Mouse (Mus musculus): ENCODE measurements at regions not wholly inside any gene's neighbourhood (a gene's known extent, or its start where the extent isn't known, plus 50 kb on each side); places are given as distances from the start of the nearest gene placed in this dataset.

DNA sequence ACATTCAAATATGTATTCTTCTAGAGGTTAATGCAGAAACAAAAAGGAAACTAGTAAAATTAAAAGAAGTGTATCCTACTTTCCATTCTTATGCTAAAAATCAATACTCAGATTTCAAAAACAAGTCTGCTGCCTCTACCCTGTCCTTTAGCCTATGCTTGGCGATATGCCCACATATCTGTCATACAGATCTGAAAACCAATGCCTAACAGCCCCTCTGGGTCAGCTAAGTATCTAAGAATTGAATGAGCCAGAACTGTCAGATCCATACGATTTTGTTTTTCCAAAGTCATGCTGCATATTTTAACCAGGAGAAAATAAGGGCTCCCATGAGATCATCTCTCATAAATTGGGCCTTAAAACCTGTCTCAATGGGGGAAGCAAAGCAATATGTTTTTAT, 395.7 kb upstream of the Gm10306 start:
- DNase-seq (ENCODE audit: low spot score), result no peak
- intact Hi-C loops (cut with DNase I), result no loop called here

DNA sequence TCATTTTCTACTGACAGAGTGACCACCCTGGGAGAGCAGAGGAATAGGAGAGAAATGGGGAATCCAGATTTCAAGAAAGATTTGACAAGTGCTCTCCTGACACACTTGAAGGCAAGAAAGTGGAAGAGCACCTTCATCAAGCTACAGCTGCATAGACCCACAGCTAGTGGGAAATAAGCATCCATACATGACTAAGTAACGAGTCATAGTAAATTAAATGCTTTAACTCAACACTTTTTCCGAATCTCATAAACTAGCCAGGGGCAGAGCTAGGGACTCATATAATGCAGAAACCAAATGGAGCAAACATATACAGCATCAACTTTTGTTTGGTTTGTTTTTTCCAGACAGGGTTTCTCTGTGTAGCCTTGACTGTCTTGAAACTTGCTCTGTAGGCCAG, 383.2 kb upstream of the Gm10306 start:
- DNase-seq (ENCODE audit: low spot score), result no peak
- intact Hi-C loops (cut with DNase I), result no loop called here

DNA sequence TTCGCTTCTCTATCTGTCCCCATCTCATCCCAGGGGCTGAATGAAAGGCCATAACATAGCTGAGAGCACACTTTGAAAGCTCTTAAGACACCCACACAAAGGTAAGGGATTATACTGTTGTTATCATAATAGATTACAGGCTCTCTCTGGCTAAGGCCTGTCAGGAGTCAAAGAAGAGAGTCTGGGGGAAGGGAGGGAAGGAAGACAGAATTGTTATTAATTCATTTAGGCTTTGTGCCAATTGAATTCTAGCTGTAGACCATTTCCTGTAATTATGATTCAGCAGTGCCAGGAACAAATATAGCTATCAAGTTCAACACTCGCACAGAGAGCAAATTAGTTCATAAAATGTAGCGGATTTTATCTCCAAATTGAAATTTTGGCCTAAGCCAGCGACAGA, 369.3 kb upstream of the Gm10306 start:
- intact Hi-C loops (cut with DNase I), result no loop called here
- no peak for DNase-seq (ENCODE audit: low spot score)

DNA sequence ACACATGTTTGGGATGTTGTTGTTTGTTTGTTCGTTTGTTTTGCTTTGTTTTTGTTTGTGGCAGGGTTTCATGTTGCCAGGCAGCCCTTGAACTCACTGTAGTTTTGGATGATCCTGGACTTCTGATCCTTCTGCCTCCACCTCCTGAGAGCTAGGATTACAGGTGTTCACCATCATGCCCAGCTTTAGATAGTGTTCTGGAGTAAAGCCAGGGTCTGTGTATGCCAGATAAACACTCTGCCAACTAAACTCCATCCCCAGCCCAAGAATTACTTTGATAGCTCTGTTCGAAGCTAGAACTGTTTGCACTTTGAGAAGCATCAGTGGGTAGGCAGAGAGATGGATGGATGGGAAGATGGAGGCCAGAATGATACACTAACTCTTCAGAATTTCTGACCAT, 368.0 kb upstream of the Gm10306 start:
- intact Hi-C loops (cut with DNase I), result no loop called here
- no peak for DNase-seq (ENCODE audit: low spot score)

DNA sequence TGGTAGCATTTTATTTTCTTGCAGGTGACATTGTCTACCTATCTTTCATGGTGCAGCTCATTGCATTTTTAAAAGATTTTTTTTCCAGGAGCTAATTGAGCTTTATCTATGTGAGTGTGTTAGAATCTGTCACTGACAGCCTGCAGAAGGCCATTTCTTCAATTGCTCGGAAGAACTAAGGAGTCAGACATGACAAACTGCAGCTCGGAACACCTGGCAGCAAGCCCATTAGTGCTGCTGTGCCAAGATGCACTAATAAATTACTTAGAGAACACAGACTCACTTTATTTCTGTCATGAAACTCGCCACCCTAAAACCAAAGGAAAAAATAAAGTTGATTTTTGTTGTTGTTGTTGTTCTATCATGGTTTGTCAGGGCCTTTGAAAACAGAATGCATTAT, 367.5 kb upstream of the Gm10306 start:
- intact Hi-C loops (cut with DNase I), result no loop called here
- no peak for DNase-seq (ENCODE audit: low spot score)

DNA sequence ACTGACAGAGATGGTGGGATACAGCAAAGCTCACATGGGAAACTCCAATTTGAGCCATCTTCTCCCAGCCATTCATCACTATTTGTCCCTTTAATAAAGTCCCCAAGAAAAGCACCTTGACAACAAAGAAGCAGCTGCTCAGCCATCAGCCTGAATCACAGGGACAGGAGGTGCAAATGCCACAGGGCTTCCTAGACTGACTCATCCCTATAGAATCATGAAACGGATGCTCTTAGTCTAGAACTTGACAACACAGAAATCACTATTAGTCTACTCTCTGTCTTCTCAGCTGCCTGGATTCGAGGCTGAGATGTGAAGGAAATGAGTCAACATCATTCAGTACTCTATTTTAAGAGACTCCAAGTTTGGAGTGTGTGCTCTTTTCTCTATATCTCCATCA, 365.4 kb upstream of the Gm10306 start:
- no peak for DNase-seq (ENCODE audit: low spot score)
- intact Hi-C loops (cut with DNase I), result no loop called here

DNA sequence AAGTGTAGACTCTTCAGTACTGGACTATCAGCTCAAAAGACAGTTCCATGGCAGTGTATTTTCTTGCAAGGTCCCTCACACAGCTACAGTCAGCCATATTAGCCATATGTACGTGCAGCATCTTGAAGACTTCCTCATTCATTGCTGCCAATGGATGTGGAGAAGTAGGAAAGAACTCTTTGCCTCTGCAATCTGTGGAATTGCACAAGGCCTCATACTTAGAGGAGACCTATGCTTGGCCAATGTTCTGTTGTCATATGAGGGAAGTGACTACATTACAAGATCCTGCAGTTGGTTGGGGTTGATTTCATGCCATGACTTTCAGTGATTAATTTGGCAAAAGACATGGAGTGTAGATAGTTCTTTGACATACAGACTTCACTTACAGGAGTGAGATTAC, 340.1 kb upstream of the Gm10306 start:
- DNase-seq (ENCODE audit: low spot score), result no peak
- intact Hi-C loops (cut with DNase I), result no loop called here

DNA sequence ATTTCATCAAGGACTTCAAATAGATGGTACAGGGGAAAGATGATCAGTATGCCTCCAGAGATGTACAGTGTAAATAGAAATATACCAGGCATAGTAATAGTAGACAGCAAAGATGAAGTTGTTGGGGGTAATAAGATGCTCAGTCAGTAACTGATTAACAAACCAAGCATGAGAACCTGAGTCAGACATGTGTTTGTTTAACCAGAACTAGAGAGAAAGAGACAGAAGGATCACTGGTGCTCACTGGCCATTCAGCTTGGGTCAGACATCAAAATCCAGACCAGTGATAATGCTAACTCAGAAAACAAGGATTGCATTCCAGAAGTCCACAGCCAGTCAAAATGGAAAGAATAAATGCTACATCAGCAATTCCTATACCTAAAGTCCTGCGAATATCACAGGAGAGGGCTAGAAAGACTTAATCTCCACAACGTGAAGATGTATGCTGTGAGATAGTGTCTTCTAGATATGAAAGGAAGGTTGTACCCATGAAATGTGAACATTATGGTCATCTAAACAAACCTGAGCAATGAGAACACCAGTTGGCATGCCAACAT, 320.6 kb upstream of the Gm10306 start:
- DNase-seq (ENCODE audit: low spot score), result no peak
- intact Hi-C loops (cut with DNase I), result no loop called here

DNA sequence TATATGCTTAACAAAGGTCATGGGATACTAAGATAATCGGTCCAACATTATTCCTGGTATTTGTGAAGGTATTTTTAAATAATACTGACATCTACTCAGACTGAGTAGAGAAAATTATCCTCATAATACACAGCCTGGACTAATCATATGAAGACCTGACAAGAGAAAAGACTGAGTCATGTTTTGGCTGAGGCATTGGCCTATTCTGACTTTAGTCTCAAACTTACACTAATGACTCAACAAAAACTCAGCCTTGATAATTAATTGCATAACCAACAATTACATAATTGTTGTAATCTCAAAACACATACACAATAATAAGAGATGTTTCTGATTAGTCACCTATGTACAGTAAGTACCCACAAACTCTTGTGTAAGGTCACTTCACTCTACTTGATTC, 300.3 kb upstream of the Gm10306 start:
- intact Hi-C loops (cut with DNase I), result no loop called here
- no peak for DNase-seq (ENCODE audit: low spot score)

DNA sequence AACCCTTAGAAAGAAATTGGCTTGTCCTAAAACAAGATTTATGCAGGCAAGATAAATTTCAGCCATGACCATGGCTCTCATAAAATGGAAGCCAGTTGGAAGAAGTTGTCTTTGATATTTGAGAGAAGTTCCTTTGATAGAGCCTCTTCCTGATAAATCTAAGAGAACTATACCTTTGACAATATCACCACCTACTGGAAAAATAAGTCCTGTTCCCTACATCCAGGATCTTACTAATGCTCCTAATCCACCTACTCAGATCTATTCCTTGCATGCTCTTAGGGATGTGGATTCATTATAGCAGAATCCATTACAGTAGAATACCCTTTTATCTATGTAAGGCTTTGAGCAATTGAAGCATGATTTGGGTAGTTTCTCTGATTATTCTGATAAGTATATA, 295.2 kb upstream of the Gm10306 start:
- intact Hi-C loops (cut with DNase I), result no loop called here
- DNase-seq (ENCODE audit: low spot score), result no peak

DNA sequence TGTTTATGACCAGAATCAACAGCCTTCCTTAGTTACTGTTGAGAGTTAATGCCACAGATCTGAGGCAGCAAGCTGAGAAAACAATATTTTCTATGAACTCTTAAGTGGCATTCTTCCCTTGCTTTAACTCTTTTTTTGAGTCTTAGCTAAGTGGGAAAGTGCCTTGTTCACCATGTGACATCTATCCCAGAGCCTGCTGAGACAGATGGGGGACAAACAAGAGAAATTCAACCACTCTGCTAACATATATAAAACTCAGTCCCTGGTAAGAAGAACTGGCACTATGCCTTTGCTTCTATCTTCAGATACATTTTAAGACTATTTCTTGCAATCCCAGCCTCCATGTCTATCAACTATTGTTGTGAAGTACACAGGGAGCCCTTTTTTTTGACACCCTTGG, 274.6 kb upstream of the Gm10306 start:
- no peak for DNase-seq (ENCODE audit: low spot score)
- intact Hi-C loops (cut with DNase I), result no loop called here

DNA sequence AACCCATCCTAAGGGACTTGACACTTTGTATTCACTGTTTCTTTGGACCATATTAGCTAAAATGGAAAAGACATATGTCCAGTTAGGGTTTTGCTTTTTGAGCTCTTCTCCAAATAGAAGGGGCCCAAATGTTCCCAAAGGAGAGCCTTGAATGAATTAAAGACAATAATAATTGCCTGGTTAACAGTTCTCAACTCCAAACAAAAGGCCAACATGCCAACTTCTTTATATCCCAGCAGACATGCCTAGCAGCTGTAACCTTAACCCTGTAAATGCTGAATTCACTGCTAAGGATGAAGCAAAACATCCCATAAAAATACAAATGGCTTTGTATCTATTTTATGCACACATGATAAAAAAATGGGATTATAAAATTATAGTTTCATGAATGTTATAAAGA, 264.2 kb upstream of the Gm10306 start:
- no peak for DNase-seq (ENCODE audit: low spot score)
- intact Hi-C loops (cut with DNase I), result no loop called here

DNA sequence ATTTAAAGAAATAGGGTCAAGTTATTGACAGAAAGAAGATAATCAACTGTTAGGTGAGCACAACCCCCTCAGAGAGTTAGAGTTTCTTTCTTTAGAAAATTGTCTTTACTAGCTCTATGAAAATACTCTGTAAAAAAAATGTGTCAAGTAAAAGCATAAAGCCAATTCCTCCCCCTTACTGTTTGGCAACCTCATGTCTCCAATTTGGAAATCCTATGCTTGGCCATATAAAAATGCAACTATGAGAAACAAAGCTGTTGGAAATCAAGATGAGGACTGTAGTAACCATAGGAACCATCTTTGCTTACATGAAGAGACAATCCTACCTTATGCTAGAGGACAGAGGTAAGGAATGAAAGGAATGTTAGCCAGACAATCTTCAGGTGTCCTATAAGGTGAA, 239.0 kb upstream of the Gm10306 start:
- DNase-seq (ENCODE audit: low spot score), result no peak
- intact Hi-C loops (cut with DNase I), result no loop called here

DNA sequence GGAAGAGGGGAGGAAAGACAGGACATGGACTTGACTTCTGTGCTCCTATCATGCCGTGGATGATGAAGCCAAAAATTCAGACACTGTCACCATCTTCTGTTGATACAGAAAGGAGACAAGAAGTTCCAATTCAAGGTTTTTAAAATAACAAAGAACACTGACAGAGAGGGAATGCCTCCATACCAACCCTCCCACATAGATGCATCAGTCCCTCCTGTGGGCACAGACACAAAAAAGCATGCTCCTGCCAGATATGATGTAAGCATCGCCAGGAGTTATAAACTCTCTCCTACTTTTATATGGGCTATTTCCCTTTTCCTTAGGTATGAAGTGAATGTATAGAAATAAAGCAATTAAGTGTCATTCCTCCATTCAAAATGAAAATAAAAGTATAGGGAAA, 229.6 kb upstream of the Gm10306 start:
- no peak for DNase-seq (ENCODE audit: low spot score)
- intact Hi-C loops (cut with DNase I), result no loop called here

DNA sequence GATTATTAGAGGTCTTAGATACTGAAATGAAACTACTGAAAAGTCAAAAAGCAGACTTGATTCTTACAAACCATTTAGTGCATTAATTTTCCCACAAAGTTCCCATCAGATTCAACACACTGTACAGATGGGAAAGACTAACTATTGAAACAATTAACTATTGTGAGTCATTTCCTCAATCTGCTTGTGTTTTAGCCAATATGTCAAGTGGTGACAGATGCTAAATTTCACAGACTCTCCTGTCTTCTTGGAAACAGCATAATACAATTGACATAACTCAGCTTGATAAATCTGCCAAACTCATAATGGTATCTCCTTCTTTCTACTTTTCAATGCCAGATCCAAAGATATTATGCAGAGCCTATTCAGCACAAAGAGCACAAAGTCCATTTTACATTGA, 213.0 kb upstream of the Gm10306 start:
- intact Hi-C loops (cut with DNase I), result no loop called here
- no peak for DNase-seq (ENCODE audit: low spot score)

DNA sequence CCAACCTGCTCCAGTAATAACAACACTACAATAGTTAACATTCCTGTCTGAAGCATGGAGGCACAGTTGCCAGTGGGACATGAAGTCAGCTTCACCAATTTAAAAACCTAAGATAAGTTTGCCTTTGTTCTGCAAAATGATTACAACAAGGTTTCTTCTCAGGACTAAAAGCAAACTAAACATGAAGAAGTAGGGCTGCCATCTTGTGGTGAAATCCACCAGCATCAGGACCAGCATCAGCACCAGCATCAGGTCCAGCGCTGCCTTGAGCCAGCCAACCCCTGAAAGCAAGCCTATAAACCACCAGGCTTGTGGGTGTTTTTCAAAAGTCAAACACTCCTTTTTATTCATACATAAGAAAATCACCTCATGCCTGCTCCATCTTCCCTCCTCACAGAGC, 207.1 kb upstream of the Gm10306 start:
- intact Hi-C loops (cut with DNase I), result no loop called here
- no peak for DNase-seq (ENCODE audit: low spot score)

DNA sequence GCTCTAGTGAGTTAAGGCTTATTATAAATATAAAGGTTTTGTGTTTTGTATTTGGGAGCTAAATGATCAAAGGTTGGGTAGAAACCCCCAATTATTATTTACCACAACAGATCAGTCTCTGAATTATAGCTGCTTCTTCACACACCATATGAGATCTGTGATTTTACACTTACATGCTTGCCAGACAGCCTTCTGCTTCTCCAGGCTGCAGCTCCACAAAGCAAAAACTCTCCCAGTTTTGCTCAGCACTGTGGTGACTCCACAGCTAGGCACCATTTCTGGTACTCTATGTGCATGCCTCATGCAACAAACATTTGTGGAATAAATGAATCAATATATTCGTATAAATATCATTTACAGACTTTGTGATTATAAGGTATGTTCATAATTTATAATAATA, 199.4 kb upstream of the Gm10306 start:
- intact Hi-C loops (cut with DNase I), result no loop called here

DNA sequence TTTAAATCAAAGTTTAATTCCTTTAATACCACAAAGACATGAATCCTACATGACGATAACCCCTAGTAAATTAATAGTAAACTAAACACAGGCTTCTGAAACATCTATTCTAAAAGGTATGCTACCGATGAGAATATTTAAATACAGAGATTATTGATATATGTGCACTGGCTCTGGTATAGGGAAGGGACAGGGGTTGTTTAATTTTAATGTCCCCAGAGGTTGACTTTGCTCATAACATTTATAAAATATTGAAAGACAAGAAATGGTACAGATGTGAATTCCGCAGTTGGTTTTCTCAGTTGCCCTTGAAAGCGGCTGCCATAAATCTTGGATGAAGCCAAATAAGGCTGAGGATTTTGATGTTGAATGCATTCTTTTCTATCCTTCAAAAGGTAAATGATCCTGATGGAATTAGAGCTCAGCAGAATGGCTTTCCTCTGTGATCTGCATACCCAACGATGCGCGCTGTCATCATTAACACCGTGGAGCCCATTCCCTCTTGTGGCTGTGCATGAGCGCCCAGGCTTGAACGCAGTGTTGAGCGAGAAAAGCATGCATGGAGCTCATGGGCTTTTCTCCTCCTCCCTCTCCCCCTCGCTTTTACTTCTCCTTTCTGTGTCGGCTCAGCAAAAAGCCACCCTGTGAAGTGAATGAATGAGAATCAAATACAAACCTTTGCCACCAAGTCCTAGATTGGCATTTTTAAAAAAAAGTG, 195.4 kb upstream of the Gm10306 start:
- intact Hi-C loops (cut with DNase I), result no loop called here

More for the DNA sequence above, 199.4 kb upstream of the Gm10306 start:
- no peak for DNase-seq (ENCODE audit: low spot score)

DNA sequence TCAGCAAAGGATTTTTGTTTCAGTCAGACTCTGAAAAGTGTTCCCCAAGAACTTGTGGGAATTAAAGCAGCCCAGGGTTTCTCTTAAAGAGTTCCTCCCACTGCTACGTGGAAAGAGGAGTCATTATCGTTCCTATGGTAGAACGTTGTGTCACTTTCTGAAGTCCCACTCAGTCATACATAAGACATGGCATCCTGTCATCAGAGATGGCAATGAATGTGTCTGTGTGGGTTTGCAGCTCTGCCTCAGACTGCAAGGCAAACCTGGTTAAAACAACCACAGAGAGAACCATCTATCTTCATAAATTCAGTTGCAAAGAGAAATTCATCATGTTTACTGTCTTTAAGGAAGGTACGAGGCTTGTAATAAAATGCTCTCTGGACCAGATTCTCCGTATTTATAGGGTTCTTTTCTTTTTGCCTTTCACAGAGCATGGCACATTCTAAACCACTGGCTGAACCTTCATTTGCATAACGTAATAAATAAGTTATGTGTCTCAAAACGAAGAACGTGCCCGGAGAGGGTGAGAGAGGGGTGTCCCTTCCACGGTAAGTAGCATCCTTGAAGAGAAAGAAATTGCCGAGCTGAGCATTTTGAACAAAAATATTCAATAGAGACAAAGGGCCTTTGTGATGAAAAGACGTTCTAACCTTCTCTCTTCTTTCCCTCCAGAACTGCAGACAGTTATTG, 194.7 kb upstream of the Gm10306 start:
- no peak for DNase-seq (ENCODE audit: low spot score)
- intact Hi-C loops (cut with DNase I), result no loop called here

More for the DNA sequence above, 195.4 kb upstream of the Gm10306 start:
- no peak for DNase-seq (ENCODE audit: low spot score)

DNA sequence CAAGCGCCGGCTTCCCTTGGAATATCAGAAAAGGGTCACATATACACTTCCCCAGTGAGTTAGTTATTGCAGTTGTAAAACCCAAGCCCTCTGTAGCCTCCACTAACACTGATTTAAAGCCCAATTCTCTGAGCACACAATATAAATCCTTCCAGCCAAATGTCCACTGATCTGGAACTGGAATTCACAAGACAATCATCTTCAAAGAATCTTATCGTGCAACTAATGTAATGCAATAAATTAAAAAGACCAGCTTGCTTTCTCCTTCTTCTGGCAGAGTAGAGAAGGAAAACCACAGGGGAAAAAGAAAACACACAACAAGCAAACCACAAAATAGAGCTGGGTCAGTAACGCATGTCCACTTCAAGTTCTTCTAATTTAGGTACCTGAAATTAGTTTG, 191.0 kb upstream of the Gm10306 start:
- no peak for DNase-seq (ENCODE audit: low spot score)
- intact Hi-C loops (cut with DNase I), result no loop called here

DNA sequence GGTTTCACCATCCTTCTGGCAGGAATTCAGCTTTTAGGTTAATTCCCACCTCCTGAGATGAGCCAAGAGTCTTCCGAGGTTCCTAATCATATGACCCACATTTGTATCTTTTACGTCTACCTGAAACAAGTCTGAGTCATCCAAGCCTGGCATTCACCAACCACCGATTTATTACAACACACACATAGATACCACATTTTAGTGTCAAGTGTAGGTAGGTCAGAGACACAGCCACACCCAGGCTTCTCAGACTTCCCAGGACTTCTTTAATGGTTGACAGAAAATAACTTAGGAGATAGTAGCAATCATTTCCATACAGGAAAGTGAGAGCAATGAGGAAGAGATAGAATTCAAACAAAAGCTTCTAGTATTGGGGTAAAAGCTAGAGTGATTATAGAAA, 189.2 kb upstream of the Gm10306 start:
- intact Hi-C loops (cut with DNase I), result no loop called here
- no peak for DNase-seq (ENCODE audit: low spot score)

DNA sequence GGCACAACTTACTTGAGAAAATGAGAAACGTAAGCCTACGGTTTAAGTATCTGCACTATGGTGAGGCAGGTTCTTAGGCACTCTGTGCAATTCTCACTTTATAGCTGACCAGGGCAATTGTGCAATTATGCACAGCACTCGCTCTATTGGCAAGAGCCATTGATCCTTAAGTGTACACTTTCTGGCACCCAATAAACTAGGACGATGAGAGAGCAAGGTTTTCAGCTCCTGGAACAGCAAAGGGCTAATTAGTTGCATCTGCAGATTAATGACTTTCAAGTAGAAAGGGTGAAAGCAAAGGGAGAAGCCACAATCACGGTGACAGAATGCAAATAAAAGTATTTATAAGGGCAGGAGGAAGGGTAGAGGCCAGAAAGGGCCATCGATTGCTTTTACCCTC, 185.4 kb upstream of the Gm10306 start:
- intact Hi-C loops (cut with DNase I), result no loop called here

More for the DNA sequence above, 185.4 kb upstream of the Gm10306 start:
- DNase-seq (ENCODE audit: low spot score), result no peak
